Mouse (Mus musculus) megakaryocyte, embryonic 14.5 days (primary cell): ENCODE measurements around the gene Nipsnap3a.

ENCODE experiments used
- FLI1 ChIP-seq: IDR thresholded peaks from 2 replicates; pipeline ENCODE4 v1.6.1; 2012; ENCODE audit warnings: low read length, inconsistent platforms, mixed read lengths
- GATA1 ChIP-seq: IDR thresholded peaks from 3 replicates; pipeline ENCODE4 v1.6.1; 2012; ENCODE audit warnings: mixed read lengths, low read length, inconsistent platforms, borderline replicate concordance

DNA sequence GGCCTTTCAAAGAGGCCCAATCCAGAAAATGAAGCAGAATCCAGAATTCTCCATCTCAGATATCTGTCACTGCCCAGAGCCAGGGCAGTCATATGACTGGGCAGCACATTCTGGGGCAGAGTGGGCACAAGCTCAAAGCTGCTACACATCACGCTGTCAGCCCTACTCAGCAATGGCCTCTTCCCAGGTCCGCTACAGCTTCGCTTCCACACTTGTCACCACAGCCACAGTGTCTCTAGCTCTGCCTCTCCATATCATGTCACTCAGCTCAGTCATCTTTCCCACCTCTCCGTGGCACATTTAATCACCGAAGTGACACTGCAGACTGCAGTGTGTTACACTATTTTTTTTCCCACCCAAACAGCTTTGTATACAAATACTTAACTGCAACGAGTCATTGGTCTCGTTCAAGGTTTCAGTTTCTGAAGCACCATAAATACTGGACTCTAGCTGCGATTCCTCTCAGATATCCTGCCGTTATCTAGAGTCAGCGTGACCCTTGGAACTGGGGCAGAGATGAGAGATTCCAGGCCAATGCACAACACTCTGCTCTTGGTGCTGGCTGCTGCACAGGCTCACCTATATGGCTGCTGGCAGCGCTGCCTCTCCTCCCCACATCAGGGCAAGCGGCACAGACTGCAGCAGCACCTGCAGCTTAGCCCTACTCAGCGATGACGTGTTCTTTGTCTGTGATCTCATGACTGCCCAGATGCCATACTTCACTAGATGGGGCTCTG lies 34.3 kb downstream of the Nipsnap3a start:
- TF ChIP-seq GATA1 (no peak), FLI1 (no peak)
